In the genomic region with DNA sequence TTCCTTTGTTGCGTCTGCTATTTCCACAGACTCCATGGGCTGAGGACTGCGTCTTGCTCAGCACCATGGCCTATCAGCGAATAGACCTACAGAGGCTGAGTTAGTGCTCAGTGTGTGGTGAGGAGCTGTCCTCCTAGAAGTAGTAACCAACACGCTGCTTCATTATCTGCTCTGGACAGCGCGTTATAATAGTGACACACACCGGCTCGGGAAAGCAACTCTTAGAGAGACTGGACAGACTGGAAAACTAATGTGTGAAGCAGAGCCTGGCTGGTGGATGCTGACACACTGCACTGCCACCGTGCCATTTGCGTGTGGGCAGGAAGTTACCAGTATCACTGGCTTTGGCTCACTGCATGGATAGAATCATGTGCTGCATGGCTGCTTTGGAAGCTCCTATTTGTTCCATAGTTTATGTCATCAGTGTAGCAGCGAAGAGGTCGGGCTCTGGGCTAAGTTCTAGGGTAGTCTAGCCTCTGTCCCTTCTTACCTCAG, we compare ENCODE assay signal across 17 mouse cellular contexts. TPM values are rescaled to one million over a fixed set of nuclear protein-coding genes. Genes with fewer than 3 reads are reported as not detected.
A peak's percentile ranks its signal among the peaks of the same experiment; 100 is the strongest.
DNase-seq lines count a peak whose midpoint lies in the region; ATAC-seq and TF ChIP-seq lines count a peak whose summit lies in the region.
"Had no signal": no experiment of that assay in that cellular context is flagged by ENCODE, and none has a peak within 500 bp of the region (broad histone marks: within the 10 kb centered on the region; RNA-seq: fewer than 3 reads in every experiment).

No protein-coding gene starts in this region.

- DNase-seq in kidney, postnatal 14 days: no peak
- no peak for DNase-seq in stomach, postnatal 0 days (ENCODE audit: low spot score)
- DNase-seq in thymus, postnatal 4 days: peak; percentile 51
- no peak for DNase-seq in frontal cortex, postnatal 14 days (ENCODE audit: low spot score in 2 of 2)
- DNase-seq: cerebellum, adult 9-10 months; gastrocnemius, postnatal 36 days; right cerebral cortex, adult 18-20 months had no signal

- no peaks in the 10 kb centered on the region for H3K79me2 ChIP-seq in myocyte (ENCODE audit: control insufficient read depth, insufficient read depth)

- TF ChIP-seq POLR2A in myocyte (IDR thresholded peaks at IDR 0.05; ENCODE audit: insufficient read length, low read depth): no peak

- no peaks in the 10 kb centered on the region for H3K27me3 ChIP-seq in kidney, embryonic 14.5 days (ENCODE audit: control insufficient read depth, insufficient read depth, low read length)
- H3K27me3 ChIP-seq in stomach, embryonic 15.5 days (replicated peaks): no peaks in the 10 kb centered on the region
- no peaks in the 10 kb centered on the region for H3K27me3 ChIP-seq in stomach, postnatal 0 days (ENCODE audit: control insufficient read depth, insufficient read depth, low read length)
- H3K27me3 ChIP-seq in myocyte (ENCODE audit: control insufficient read depth, insufficient read depth, insufficient read length): no peaks in the 10 kb centered on the region
- H3K27me3 ChIP-seq: embryonic facial prominence, embryonic 15.5 days; midbrain, embryonic 15.5 days had no signal

- no peak overlapping the region for H3ac ChIP-seq in myocyte (ENCODE audit: control insufficient read depth, insufficient read length)

- WGBS in kidney, embryonic 14.5 days: 92% methylated on average over 12 of the region's 12 CpGs
- 85% methylated on average over 12 of the region's 12 CpGs for WGBS in stomach, embryonic 15.5 days
- WGBS in stomach, postnatal 0 days: 84% methylated on average over 12 of the region's 12 CpGs

- no peak for ATAC-seq in kidney, embryonic 14.5 days (ENCODE audit: low FRiP score, low TSS enrichment)
- no peak for ATAC-seq in stomach, embryonic 15.5 days (ENCODE audit: insufficient read depth, low FRiP score, low read depth)
- no peak for ATAC-seq in stomach, postnatal 0 days (ENCODE audit: low FRiP score, low TSS enrichment)
- ATAC-seq: hindbrain, embryonic 16.5 days; intestine, postnatal 0 days; midbrain, embryonic 15.5 days had no signal

- 0 out of 2 replicates have a peak overlapping the region, but pooled peaks have one; percentile 11 for H3K27ac ChIP-seq in kidney, embryonic 14.5 days (ENCODE audit: low read depth, low read length)
- H3K27ac ChIP-seq in stomach, embryonic 15.5 days: peak overlapping the region; percentile 4; the same call in 1 of the 2 replicates
- H3K27ac ChIP-seq in stomach, postnatal 0 days (replicated peaks): no peak overlapping the region
- H3K27ac ChIP-seq: forebrain, embryonic 10.5 days; kidney, postnatal 0 days; midbrain, embryonic 15.5 days had no signal

- H3K36me3 ChIP-seq in kidney, embryonic 14.5 days (ENCODE audit: control insufficient read depth, insufficient read depth, low read length): peaks cover 19% of the 10 kb centered on the region; the same call in 1 of the 2 replicates
- H3K36me3 ChIP-seq in stomach, embryonic 15.5 days: peaks cover 20% of the 10 kb centered on the region
- H3K36me3 ChIP-seq in stomach, postnatal 0 days (ENCODE audit: control insufficient read depth, insufficient read depth, low read length): no peaks in the 10 kb centered on the region; the same call in 1 of the 2 replicates
- peaks cover 22% of the 10 kb centered on the region for H3K36me3 ChIP-seq in myocyte (ENCODE audit: control insufficient read depth, insufficient read depth)

- no peak for TF ChIP-seq EP300 in stomach, postnatal 0 days (optimal IDR thresholded peaks at IDR 0.05)

- no peaks in the 10 kb centered on the region for H3K9me3 ChIP-seq in kidney, embryonic 14.5 days (ENCODE audit: control insufficient read depth, low read length)
- no peaks in the 10 kb centered on the region for H3K9me3 ChIP-seq in stomach, embryonic 15.5 days
- H3K9me3 ChIP-seq in stomach, postnatal 0 days (ENCODE audit: control insufficient read depth, low read length): no peaks in the 10 kb centered on the region
- H3K9me3 ChIP-seq: embryonic facial prominence, embryonic 15.5 days; forebrain, embryonic 10.5 days; G1E; midbrain, embryonic 15.5 days had no signal

- no peak overlapping the region for H3K9ac ChIP-seq in kidney, embryonic 14.5 days (ENCODE audit: low read depth, low read length)
- no peak overlapping the region for H3K9ac ChIP-seq in stomach, embryonic 15.5 days
- no peak overlapping the region for H3K9ac ChIP-seq in stomach, postnatal 0 days (ENCODE audit: low read length)
- H3K9ac ChIP-seq: embryonic facial prominence, embryonic 15.5 days; midbrain, embryonic 15.5 days had no signal

- no peak for TF ChIP-seq CTCF in stomach, postnatal 0 days (IDR thresholded peaks at IDR 0.05; ENCODE audit: low read depth)

- H3K4me3 ChIP-seq in kidney, embryonic 14.5 days (ENCODE audit: low read length): no peak overlapping the region
- H3K4me3 ChIP-seq in stomach, embryonic 15.5 days (replicated peaks): no peak overlapping the region
- H3K4me3 ChIP-seq in stomach, postnatal 0 days (ENCODE audit: low read depth, low read length): no peak overlapping the region
- no peak overlapping the region for H3K4me3 ChIP-seq in myocyte
- H3K4me3 ChIP-seq: embryonic facial prominence, embryonic 15.5 days; forebrain, embryonic 10.5 days; midbrain, embryonic 15.5 days had no signal

- peaks cover 14% of the 10 kb centered on the region for H3K4me1 ChIP-seq in kidney, embryonic 14.5 days (ENCODE audit: control insufficient read depth, insufficient read depth, low read length)
- peaks cover 19% of the 10 kb centered on the region for H3K4me1 ChIP-seq in stomach, embryonic 15.5 days
- peaks cover 16% of the 10 kb centered on the region for H3K4me1 ChIP-seq in stomach, postnatal 0 days (replicated peaks; ENCODE audit: control insufficient read depth, insufficient read depth)

- H3K4me2 ChIP-seq in kidney, embryonic 14.5 days (replicated peaks; ENCODE audit: low read depth, low read length): no peak overlapping the region
- no peak overlapping the region for H3K4me2 ChIP-seq in stomach, embryonic 15.5 days
- H3K4me2 ChIP-seq in stomach, postnatal 0 days (replicated peaks; ENCODE audit: low read depth): no peak overlapping the region
- no peak overlapping the region for H3K4me2 ChIP-seq in myocyte (ENCODE audit: low read depth)
- H3K4me2 ChIP-seq: embryonic facial prominence, embryonic 15.5 days; midbrain, embryonic 15.5 days had no signal

TF ChIP-seq in myocyte, 11 proteins besides CTCF, POLR2A, EP300 and RAD21:
- TF ChIP-seq POLR2AphosphoS2 (IDR thresholded peaks at IDR 0.05; ENCODE audit: insufficient read length, low read depth) (peak; percentile 70), MYOG (IDR thresholded peaks at IDR 0.05; ENCODE audit: control insufficient read depth in 1 of 3, insufficient read depth in 1 of 3, insufficient read length in 2 of 3, low read depth in 2 of 3) (no peak)
TF ChIP-seq in myocyte: peak in this region for 1.

RNA-seq across cellular contexts. Expression of a gene that starts 20.2 kb away (rescaled TPM):
- polyA plus RNA-seq in kidney, embryonic 14.5 days (2014; fragmentation: Nextera tagmentation; extraction: Ambion mirVana): 45.8 and 47.4 TPM in 2 replicates
- 42.4 and 47.0 TPM in 2 replicates for polyA plus RNA-seq in stomach, embryonic 15.5 days (2015; fragmentation: Nextera tagmentation; extraction: Ambion mirVana)
- 29.0 and 31.6 TPM in 2 replicates for polyA plus RNA-seq in stomach, postnatal 0 days (2015; fragmentation: Nextera tagmentation; extraction: Ambion mirVana)
- 36.7 TPM for polyA plus RNA-seq in myocyte (2012; fragmentation: generic; extraction: Trizol)

RNA-seq across cellular contexts. Expression of a gene that starts 20.5 kb away (rescaled TPM):
- polyA plus RNA-seq in kidney, embryonic 14.5 days (2014; fragmentation: Nextera tagmentation; extraction: Ambion mirVana): 106 and 108 TPM in 2 replicates
- polyA plus RNA-seq in stomach, embryonic 15.5 days (2015; fragmentation: Nextera tagmentation; extraction: Ambion mirVana): 98.8 and 107 TPM in 2 replicates
- polyA plus RNA-seq in stomach, postnatal 0 days (2015; fragmentation: Nextera tagmentation; extraction: Ambion mirVana): 76.8 and 86.4 TPM in 2 replicates
- polyA plus RNA-seq in myocyte (2012; fragmentation: generic; extraction: Trizol): 127 TPM

RNA-seq across cellular contexts. Expression of a gene that starts 30.8 kb away (rescaled TPM):
- polyA plus RNA-seq in kidney, embryonic 14.5 days (2014; fragmentation: Nextera tagmentation; extraction: Ambion mirVana): 1.8 and 2.9 TPM in 2 replicates
- polyA plus RNA-seq in stomach, embryonic 15.5 days (2015; fragmentation: Nextera tagmentation; extraction: Ambion mirVana): 45.6 and 45.8 TPM in 2 replicates
- polyA plus RNA-seq in stomach, postnatal 0 days (2015; fragmentation: Nextera tagmentation; extraction: Ambion mirVana): 12.4 and 17.3 TPM in 2 replicates
- polyA plus RNA-seq in myocyte (2012; fragmentation: generic; extraction: Trizol): 266 TPM
